Comparison of ENCODE assay signal across 18 mouse cellular contexts in genomic region chr11:118321971-118322370, GRCm38 (mm10). TPM values are rescaled to one million over a fixed set of nuclear protein-coding genes. Genes with fewer than 3 reads are reported as not detected.
DNase-seq lines count a peak whose midpoint lies in the region; ATAC-seq and TF ChIP-seq lines count a peak whose summit lies in the region.
"Had no signal": no experiment of that assay in that cellular context is flagged by ENCODE, and none has a peak within 500 bp of the region (broad histone marks: within the 10 kb centered on the region; RNA-seq: fewer than 3 reads in every experiment).

No protein-coding gene starts in this region.

- no peak for DNase-seq in embryonic facial prominence, embryonic 10.5 days (ENCODE audit: low spot score)
- DNase-seq in kidney, adult 2 months: peak; percentile 20
- DNase-seq in kidney, postnatal 10 days: no peak
- DNase-seq in kidney, postnatal 4 days: peak; percentile 55 to 71
- no peak for DNase-seq in midbrain, postnatal 0 days (ENCODE audit: low spot score)
- no peak for DNase-seq in MN1 (ENCODE audit: low spot score)
- no peak for DNase-seq in cerebellum, adult 9-10 months
- DNase-seq: cerebellum, postnatal 25 days; gastrocnemius, postnatal 36 days; heart, postnatal 4 days; liver, postnatal 0 days; lung, postnatal 36 days; thymus, postnatal 25 days had no signal

- 0 out of 2 replicates have a peak overlapping the region, but pooled peaks have one; percentile 23 for H3K27ac ChIP-seq in embryonic facial prominence, embryonic 13.5 days
- no peak overlapping the region for H3K27ac ChIP-seq in embryonic facial prominence, embryonic 10.5 days (replicated peaks)
- H3K27ac ChIP-seq in kidney, adult 2 months (ENCODE audit: insufficient read depth, low read depth, low read length): no peak overlapping the region
- peak overlapping the region; percentile 57 for H3K27ac ChIP-seq in midbrain, postnatal 0 days (ENCODE audit: low read depth, low read length)
- H3K27ac ChIP-seq: limb, embryonic 15.5 days; stomach, embryonic 15.5 days had no signal

- H3K4me2 ChIP-seq in embryonic facial prominence, embryonic 13.5 days: no peak overlapping the region
- H3K4me2 ChIP-seq in midbrain, postnatal 0 days (ENCODE audit: low read depth, low read length, poor library complexity, severe bottlenecking): no peak overlapping the region
- H3K4me2 ChIP-seq: heart, embryonic 12.5 days; limb, embryonic 15.5 days; stomach, embryonic 15.5 days had no signal

- WGBS in embryonic facial prominence, embryonic 13.5 days: 73% methylated on average over 4 of the region's 4 CpGs
- WGBS in embryonic facial prominence, embryonic 10.5 days: 75% methylated on average over 4 of the region's 4 CpGs
- 33% methylated on average over 4 of the region's 4 CpGs for WGBS in kidney, adult 2 months
- WGBS in midbrain, postnatal 0 days: 77% methylated on average over 4 of the region's 4 CpGs

- no peaks in the 10 kb centered on the region for H3K9me3 ChIP-seq in embryonic facial prominence, embryonic 13.5 days
- no peaks in the 10 kb centered on the region for H3K9me3 ChIP-seq in embryonic facial prominence, embryonic 10.5 days
- no peaks in the 10 kb centered on the region for H3K9me3 ChIP-seq in midbrain, postnatal 0 days (ENCODE audit: low read length)
- H3K9me3 ChIP-seq: heart, embryonic 12.5 days; limb, embryonic 15.5 days; stomach, embryonic 15.5 days had no signal

- peaks cover 44% of the 10 kb centered on the region for H3K4me1 ChIP-seq in embryonic facial prominence, embryonic 13.5 days
- peaks cover 42% of the 10 kb centered on the region for H3K4me1 ChIP-seq in embryonic facial prominence, embryonic 10.5 days
- H3K4me1 ChIP-seq in kidney, adult 2 months (ENCODE audit: control insufficient read depth, insufficient read depth, low read length): no peaks in the 10 kb centered on the region
- peaks cover 10% of the 10 kb centered on the region; the same call in 1 of the 2 replicates for H3K4me1 ChIP-seq in midbrain, postnatal 0 days (ENCODE audit: insufficient read depth, low read length)

- no peak overlapping the region for H3K4me3 ChIP-seq in embryonic facial prominence, embryonic 13.5 days
- no peak overlapping the region for H3K4me3 ChIP-seq in embryonic facial prominence, embryonic 10.5 days
- no peak overlapping the region for H3K4me3 ChIP-seq in kidney, adult 2 months (ENCODE audit: insufficient read depth, low read depth, low read length)
- H3K4me3 ChIP-seq in midbrain, postnatal 0 days (ENCODE audit: low read depth, low read length): no peak overlapping the region
- H3K4me3 ChIP-seq: heart, embryonic 12.5 days; limb, embryonic 15.5 days; stomach, embryonic 15.5 days had no signal

- H3K27me3 ChIP-seq in embryonic facial prominence, embryonic 13.5 days: no peaks in the 10 kb centered on the region
- H3K27me3 ChIP-seq in embryonic facial prominence, embryonic 10.5 days (replicated peaks; ENCODE audit: low read depth, poor library complexity, severe bottlenecking): no peaks in the 10 kb centered on the region
- H3K27me3 ChIP-seq in kidney, adult 2 months (replicated peaks; ENCODE audit: control insufficient read depth, insufficient read depth, low read length): no peaks in the 10 kb centered on the region
- no peaks in the 10 kb centered on the region for H3K27me3 ChIP-seq in midbrain, postnatal 0 days (ENCODE audit: insufficient read depth, low read length)
- H3K27me3 ChIP-seq: heart, embryonic 12.5 days; limb, embryonic 15.5 days; stomach, embryonic 15.5 days had no signal

- peaks cover 41% of the 10 kb centered on the region for H3K36me3 ChIP-seq in embryonic facial prominence, embryonic 13.5 days
- peaks cover 57% of the 10 kb centered on the region for H3K36me3 ChIP-seq in embryonic facial prominence, embryonic 10.5 days (replicated peaks)
- H3K36me3 ChIP-seq in kidney, adult 2 months (ENCODE audit: control insufficient read depth, insufficient read depth, low read length): no peaks in the 10 kb centered on the region
- H3K36me3 ChIP-seq in midbrain, postnatal 0 days (ENCODE audit: insufficient read depth, low read length): 0 out of 2 replicates have a peak, but pooled peaks cover 6% of the 10 kb centered on the region

- TF ChIP-seq CTCF in kidney, adult 2 months (conservative IDR thresholded peaks at IDR 0.05; ENCODE audit: insufficient read depth, insufficient read length, low read depth, low read length): no peak
- no peak for TF ChIP-seq CTCF in midbrain, postnatal 0 days (IDR thresholded peaks at IDR 0.05)

- H3K9ac ChIP-seq in embryonic facial prominence, embryonic 13.5 days: no peak overlapping the region
- no peak overlapping the region for H3K9ac ChIP-seq in midbrain, postnatal 0 days (replicated peaks; ENCODE audit: low read length, poor library complexity, severe bottlenecking)
- H3K9ac ChIP-seq: heart, embryonic 12.5 days; limb, embryonic 15.5 days; liver, postnatal 0 days; stomach, embryonic 15.5 days had no signal

- ATAC-seq in embryonic facial prominence, embryonic 13.5 days (ENCODE audit: insufficient number of reproducible peaks, insufficient read depth, low FRiP score, low TSS enrichment, low read depth): no peak
- ATAC-seq in midbrain, postnatal 0 days (ENCODE audit: low FRiP score): no peak
- ATAC-seq: liver, postnatal 0 days had no signal

- TF ChIP-seq POLR2A in kidney, adult 2 months (IDR thresholded peaks at IDR 0.05; ENCODE audit: low read depth, low read length): no peak

RNA-seq across cellular contexts. Expression of gene Cep295nl, which starts 20.3 kb away (rescaled TPM):
- 0.58 and 0.74 TPM in 2 replicates for polyA plus RNA-seq in embryonic facial prominence, embryonic 13.5 days (2015; fragmentation: Nextera tagmentation; extraction: Ambion mirVana)
- 0.13 and 0.56 TPM in 2 replicates for polyA plus RNA-seq in embryonic facial prominence, embryonic 10.5 days (2016; fragmentation: Nextera tagmentation; extraction: Ambion mirVana)
- polyA plus RNA-seq in kidney, adult 2 months (2012; rRNA removed): 0.06 and 0.07 TPM in 2 replicates
- total RNA-seq in midbrain, postnatal 0 days (2014; rRNA removed): 0.16 and 0.71 TPM in 2 replicates
- 0.13 and 0.22 TPM in 2 replicates for polyA plus RNA-seq in midbrain, postnatal 0 days (2015; fragmentation: Nextera tagmentation; extraction: Ambion mirVana)
- polyA plus RNA-seq: small intestine, adult 2 months had no signal

RNA-seq across cellular contexts. Expression of gene Usp36, which starts 31.9 kb away (rescaled TPM):
- polyA plus RNA-seq in embryonic facial prominence, embryonic 13.5 days (2015; fragmentation: Nextera tagmentation; extraction: Ambion mirVana): 22.8 and 24.0 TPM in 2 replicates
- polyA plus RNA-seq in embryonic facial prominence, embryonic 10.5 days (2016; fragmentation: Nextera tagmentation; extraction: Ambion mirVana): 24.1 and 24.2 TPM in 2 replicates
- polyA plus RNA-seq in kidney, adult 2 months (2012; rRNA removed): 11.2 and 12.3 TPM in 2 replicates
- 13.7 and 20.4 TPM in 2 replicates for total RNA-seq in midbrain, postnatal 0 days (2014; rRNA removed)
- 10.6 and 13.1 TPM in 2 replicates for polyA plus RNA-seq in midbrain, postnatal 0 days (2015; fragmentation: Nextera tagmentation; extraction: Ambion mirVana)

RNA-seq across cellular contexts. Expression of gene Timp2, which starts 33.6 kb away (rescaled TPM):
- 117 and 132 TPM in 2 replicates for polyA plus RNA-seq in embryonic facial prominence, embryonic 13.5 days (2015; fragmentation: Nextera tagmentation; extraction: Ambion mirVana)
- polyA plus RNA-seq in embryonic facial prominence, embryonic 10.5 days (2016; fragmentation: Nextera tagmentation; extraction: Ambion mirVana): 40.0 and 46.9 TPM in 2 replicates
- 78.7 and 83.3 TPM in 2 replicates for polyA plus RNA-seq in kidney, adult 2 months (2012; rRNA removed)
- 212 and 217 TPM in 2 replicates for total RNA-seq in midbrain, postnatal 0 days (2014; rRNA removed)
- polyA plus RNA-seq in midbrain, postnatal 0 days (2015; fragmentation: Nextera tagmentation; extraction: Ambion mirVana): 129 and 140 TPM in 2 replicates

Comparison
In these comparisons a context has a peak if more than half of its experiments do, and no peak if none do; other contexts are left out.
1. H3K27ac ChIP-seq: peak in embryonic facial prominence, embryonic 13.5 days (single experiment) and midbrain, postnatal 0 days (single experiment); none in embryonic facial prominence, embryonic 10.5 days (single experiment) and kidney, adult 2 months (single experiment).
2. DNase-seq: peak in kidney, adult 2 months (single experiment) and kidney, postnatal 4 days (2 of 2); none in embryonic facial prominence, embryonic 10.5 days (single experiment), kidney, postnatal 10 days (single experiment), midbrain, postnatal 0 days (single experiment), MN1 (single experiment) and cerebellum, adult 9-10 months (single experiment).